Mouse (Mus musculus) 3T3-L1 (cell line): ENCODE measurements at regions not wholly inside any gene's neighbourhood (a gene's known extent, or its start where the extent isn't known, plus 50 kb on each side); places are given as distances from the start of the nearest gene placed in this dataset.
"Not testable (repeated sequence)": the region's sequence is repeated elsewhere in the genome, so short reads cannot be mapped to it uniquely, and the experiment has no call there.

Experiments
- DNase-seq: peaks from one replicate; pipeline ENCODE4 v3.0.0-alpha.2; 2015; ENCODE audit warnings: low read depth, low spot score

DNA sequence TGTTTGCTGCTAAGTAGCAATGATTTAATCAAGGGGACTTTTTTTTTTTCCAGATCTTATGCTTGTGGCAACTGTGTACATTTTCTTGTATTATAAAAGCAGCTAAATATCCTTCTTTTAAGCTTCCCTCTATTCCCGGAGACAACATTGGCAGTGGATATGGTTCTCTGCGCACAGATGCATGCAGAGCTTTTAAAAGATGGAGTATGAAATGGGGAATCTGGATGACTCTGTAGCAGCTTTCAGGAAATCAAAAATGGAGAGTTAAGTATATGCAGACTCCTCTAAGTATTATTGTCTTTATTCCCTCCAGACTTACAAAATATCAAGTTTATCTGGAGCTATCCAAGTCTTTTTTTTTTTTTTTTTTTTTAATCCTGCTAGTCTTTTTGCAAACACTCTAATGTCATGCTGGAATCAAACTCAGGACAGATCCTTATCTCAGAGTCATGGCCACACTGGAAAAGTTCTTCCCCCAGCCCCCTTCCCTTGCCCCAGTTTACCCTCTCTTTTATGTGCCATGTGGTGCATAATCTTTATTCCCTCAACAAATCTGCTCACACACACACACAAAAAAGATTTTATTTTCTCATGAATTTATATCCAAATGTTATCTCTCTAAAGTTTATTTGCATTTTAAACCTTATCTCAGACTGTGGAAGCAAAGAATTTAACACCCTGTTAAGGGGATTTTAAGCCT is 1080.3 kb upstream of the Cdh6 start:
- DNase-seq = no peak

DNA sequence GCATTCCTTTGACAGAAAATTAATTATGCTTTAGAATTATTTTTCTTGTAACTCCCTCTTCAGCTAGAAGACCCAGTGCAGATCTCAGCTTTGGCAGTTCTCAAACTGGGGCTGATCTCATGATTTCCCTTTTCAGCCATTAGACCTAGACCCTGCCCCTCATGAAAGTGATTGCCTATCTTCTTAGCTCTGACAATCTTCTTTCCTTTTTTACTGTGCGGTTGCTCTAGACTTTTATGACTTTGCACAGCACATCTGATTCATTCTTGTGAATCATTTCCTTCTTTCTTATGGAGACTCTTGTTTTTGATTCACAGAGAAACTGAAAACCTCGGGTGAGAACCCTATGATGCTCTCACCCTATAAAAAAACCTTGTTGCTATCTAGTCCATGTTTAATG is 1078.3 kb upstream of the Cdh6 start:
- DNase-seq = no peak

DNA sequence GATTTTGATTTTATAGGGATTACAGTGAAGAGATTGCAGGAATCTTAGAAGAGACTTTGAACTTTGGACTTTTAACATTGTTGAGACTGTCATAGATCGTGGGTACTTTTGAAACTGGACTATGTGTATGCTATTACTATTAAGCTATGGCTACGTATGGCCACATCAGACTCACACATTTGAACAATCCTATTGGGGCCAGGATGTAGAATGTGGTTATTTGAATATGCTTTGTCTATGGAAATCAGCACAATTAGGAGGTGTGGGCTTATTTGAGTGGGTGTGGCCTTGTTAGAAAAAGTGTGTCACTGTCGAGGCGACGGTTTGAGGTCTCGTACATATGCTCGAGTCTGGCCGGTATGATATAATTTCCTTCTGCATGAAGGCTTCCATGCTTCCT is 1041.8 kb upstream of the Cdh6 start:
- DNase-seq = no peak

DNA sequence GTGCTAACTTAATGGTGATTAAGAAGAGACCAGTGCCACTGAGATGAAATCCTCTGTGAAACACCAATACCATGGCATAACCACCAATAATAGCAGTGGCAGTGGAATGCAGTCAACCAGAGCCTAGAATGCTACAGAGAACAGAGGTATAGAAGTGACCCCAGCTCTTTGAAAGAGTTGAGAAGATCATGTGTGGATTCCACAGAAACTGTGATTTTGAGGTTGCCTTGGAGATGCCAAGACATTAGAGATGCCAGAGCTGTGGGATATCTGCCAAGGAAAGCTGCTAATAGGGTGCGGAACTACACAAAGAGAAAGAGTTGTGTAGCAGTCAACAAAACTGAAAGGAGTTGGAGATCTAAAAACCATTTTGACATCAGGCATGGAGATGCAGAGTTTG is 1041.3 kb upstream of the Cdh6 start:
- no peak for DNase-seq

DNA sequence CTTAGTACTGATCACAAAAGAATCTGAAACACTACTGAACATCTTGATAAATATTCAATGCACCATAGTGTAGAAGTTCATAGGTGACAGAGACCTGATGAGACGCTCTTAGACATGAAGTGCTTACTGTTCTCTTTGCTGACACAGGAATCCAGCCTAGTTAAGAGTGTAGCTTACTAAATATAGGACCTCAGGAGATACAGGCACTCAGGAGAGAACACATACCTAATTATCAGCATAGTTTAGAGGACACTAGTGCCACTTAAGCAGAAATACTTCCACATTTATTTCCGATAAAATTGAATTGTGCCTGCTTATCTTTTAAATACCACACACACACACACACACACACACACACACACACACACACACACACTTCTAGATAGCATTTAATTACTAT is 1004.0 kb upstream of the Cdh6 start:
- no peak for DNase-seq

DNA sequence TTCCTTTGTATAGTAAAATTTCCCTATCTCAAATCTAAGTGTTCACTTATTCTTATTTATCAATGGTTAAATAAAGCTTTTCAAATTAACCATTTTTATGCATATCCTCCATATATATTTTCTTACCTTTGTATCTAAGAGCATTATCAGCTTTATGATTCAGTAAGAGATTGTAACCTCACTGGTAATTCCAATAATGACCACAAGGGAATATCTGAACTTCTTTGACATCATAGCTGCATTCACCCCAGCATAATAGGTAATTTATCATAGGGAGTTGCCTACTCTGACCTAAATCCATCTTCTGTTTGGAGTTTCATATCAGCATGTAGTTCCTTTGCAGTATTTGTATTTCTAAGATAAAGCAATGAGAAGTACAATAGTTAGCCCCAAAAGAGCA is 963.9 kb upstream of the Cdh6 start:
- DNase-seq = no peak

DNA sequence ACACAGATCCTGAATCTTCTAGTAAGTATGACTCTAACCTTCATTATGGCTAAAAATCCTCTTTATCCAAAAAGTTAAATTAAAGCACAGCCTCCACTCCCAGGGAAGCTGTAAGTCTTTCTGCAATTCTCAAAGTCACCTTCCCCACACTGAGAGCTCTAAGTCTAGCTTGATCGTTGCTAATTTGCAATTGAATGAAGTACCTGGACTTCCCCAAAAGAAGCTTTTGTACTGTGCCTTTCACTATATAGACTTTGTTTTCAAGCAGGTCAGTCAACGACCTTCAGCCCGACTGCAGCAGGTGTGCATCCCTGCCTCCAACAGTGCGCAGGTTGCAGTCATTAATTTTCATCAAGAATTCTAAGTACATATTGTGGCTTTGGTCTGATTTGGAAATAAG is 950.4 kb upstream of the Cdh6 start:
- no peak for DNase-seq

DNA sequence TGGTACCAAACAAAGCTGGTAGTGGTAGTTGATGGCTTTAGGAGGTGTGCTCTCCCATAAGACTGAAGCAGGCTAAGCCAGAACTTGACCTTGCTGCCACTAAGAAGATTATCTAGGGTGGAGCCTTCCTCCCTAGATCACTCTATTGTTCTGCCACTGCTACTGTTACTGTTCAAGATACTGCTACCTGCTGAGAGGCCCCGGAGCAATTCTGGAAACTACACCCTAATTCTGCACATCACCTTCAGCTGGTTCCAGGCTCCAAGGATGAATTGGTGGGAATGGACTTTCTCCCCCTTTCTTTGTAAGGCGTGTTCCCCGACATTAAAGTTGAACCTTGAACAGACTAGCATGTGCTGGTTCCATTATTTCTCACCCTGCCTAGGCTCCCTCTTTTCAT is 944.8 kb upstream of the Cdh6 start:
- DNase-seq = not testable (repeated sequence)

DNA sequence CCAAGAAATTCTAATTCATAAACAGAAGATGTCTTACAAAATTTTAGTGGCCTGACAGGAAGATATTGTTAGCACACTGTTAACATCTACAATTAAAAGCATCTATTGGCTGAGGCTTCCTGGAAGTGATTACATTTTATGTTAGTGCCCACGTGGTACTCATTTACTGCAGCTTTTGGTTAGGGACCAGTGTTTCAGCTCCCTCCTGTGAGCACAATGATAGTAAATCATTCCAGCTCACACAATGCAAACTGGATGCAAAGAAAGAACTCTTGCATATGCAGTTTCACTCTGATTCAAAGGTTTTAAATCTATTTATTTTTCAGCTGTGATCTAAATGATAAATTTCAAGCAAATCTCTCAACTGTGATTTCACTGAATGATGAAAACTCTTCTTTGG is 928.3 kb upstream of the Cdh6 start:
- no peak for DNase-seq

DNA sequence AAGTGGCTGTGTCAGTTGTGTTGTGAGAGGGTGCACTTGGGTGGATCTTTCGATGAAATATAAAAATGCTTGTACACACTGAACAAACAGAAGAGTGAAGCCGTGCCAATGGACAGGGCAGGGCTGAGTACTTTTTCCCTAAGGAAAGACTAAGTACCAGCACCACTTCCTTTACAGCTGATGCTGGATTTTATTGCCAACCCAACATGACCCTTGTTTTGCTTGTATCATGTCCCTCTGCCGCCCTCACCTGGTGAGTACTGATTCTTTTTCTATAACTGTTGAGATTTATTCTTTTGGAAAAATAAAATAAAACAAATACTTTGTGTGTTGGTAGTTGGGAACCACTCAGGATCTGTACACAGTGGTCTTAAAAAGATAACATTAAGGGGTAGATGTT is 878.4 kb upstream of the Cdh6 start:
- peak; percentile 46 for DNase-seq
